Mouse (Mus musculus) adrenal gland, adult (tissue): ENCODE results near the gene B4galt2.
A peak's percentile ranks its signal among the peaks of the same experiment; 100 is the strongest.

Source experiments
- DNase-seq, 2 experiments: peaks; one replicate each; pipeline ENCODE4 v3.0.0; 2022 to 2023; ENCODE audit warnings: low spot score in 1 of 2; ENCODE audit not compliant: inconsistent age in 2 of 2

B4galt2 gene

GRCm38 (mm10) chr4:117837271-117837670, 46.0 kb downstream of the B4galt2 start:
- no peak for DNase-seq

- peak; percentile 92 to 98 for DNase-seq
Measured at GRCm38 (mm10) chr4:117836204-117836767, 47.0 kb downstream of the B4galt2 start.

DNA sequence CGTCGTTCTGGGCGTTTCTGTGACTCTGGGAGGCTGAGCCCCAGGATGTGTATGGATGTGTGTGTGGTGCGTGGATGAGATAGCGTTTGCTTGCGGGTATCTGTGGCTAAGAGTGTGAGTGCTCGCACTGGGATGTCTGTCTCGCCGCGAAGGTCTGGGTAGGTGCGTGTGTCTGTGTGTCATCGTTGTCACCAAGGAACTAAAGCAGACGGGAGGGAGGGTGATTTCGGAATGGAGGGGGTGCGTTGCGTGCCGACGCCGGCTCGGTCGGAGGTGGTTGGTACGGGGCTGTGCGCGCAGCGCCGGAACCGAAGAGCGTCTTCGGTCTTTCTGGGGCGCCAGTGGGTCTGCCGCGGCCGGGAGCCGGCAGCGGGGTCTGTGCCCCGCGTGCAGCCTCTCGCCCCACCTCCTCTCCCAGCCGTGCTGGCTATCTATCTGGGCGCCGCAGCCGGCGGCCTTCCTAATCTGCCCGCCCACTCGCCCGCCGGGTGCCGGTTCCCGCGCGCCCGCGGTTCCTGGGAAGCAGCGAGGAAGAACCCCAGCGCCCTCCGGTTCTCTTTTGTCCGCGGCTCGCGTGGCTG, 47.7 kb downstream of the B4galt2 start:
- DNase-seq = peak; percentile 71 to 83

GRCm38 (mm10) chr4:117834845-117835530, 48.3 kb downstream of the B4galt2 start:
- peak; percentile 82 to 92 for DNase-seq

- no peak for DNase-seq
Measured at GRCm38 (mm10) chr4:117834457-117834844, 48.8 kb downstream of the B4galt2 start, which contains the start of gene Slc6a9. Gene Slc6a9 (plus strand): TSS chr4:117834506.

DNA sequence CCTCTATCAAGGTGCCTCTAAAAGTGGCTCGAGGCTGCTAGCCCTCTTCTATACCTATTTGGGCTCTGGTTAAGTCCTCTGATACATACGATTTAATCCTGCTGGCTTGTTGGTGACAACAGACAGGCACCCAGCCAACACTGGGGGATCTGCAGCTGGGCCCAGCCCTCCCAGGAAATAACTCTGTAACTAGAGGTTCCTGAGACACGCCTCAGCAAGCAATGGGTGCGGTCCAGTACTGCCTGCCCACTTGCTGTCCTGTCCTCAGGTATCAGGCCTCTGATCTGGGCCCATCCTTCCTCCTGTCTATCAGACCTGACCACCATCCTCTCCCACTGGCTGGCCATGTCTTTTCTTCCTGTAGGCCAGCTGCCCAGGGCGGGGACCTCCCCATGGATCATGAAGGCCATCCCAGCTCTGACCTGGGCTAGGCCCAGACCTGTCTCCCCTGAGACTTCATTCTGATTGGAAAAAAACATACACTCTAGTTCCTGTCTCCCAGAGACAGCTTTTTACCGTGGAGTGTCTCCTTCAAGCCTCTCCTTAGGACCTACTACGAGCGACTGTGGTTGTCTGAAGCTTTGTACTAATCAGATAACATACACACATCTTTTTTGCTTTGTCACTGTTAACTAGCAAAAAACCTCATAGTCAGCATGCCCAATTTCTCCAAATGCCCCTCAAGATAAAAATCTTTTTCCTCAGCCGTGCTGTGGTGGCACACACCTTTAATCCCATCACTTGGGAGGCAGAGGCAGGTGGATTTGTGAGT, 51.2 kb downstream of the B4galt2 start:
- no peak for DNase-seq

GRCm38 (mm10) chr4:117831499-117831898, 51.8 kb downstream of the B4galt2 start:
- DNase-seq = no peak

- DNase-seq = no peak
Measured at GRCm38 (mm10) chr4:117830801-117831200, 52.5 kb downstream of the B4galt2 start.

DNA sequence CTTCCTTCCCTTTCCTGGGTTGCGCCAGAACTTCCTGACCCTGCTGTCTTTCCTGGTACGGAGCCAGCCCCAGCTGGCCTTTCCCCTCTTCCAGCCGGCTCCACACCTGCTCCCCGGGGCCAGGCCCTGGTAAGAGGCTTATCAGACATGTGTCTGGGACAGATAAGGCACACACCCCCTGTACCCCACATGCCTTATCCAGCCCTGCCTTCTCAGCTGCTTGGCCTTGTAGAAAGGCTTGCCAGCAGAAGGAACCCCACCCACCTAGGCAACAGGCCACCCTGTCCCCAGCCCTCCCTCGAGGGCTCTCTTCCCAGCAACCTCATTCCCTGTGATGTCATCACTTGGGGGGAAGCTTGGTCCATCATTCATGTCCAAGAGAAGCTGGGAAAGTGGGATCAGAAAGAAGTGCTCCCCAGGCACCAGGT, 53.1 kb downstream of the B4galt2 start:
- DNase-seq = peak in 1 of 2 experiments; percentile 67

GRCm38 (mm10) chr4:117829260-117830123, 53.8 kb downstream of the B4galt2 start:
- DNase-seq = peak; percentile 71 to 91

DNA sequence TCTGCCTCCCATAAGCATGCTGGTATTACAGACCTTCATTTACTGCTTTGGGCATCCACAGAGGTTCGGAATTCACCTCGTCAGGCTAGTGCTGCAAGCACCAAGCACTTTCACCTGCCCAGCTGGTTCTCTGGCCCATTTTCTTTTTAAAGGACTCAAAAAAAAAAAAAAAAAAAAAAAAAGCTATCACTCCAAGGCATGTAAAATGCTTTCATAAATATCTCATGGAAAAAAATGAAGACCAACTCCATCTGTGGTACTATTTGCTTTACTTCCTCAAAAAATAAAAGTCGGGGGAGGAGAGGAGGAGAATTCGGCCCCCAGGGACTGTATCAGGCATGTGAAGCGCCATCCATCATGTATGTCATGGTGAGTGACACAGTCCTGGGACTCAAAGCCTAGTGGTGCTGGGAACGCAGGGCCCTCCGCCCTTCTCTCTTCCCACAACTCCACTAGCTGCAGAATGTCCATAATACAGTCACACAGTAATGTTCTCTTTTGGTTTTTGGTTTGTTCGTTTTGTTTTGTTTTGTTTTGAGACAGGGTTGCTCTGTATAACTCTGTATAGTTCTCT, 54.6 kb downstream of the B4galt2 start:
- no peak for DNase-seq
